Mouse (Mus musculus): ENCODE results near the gene Olfr556. TPM values are rescaled to one million over a fixed set of nuclear protein-coding genes. Genes with fewer than 3 reads are reported as not detected.
"Not testable (repeated sequence)": the region's sequence is repeated elsewhere in the genome, so short reads cannot be mapped to it uniquely, and the experiment has no call there.

Olfr556 gene
- not detected in 2 replicates for polyA plus RNA-seq (2011; ENCODE audit: insufficient read length, low read depth, missing spikeins)

DNA sequence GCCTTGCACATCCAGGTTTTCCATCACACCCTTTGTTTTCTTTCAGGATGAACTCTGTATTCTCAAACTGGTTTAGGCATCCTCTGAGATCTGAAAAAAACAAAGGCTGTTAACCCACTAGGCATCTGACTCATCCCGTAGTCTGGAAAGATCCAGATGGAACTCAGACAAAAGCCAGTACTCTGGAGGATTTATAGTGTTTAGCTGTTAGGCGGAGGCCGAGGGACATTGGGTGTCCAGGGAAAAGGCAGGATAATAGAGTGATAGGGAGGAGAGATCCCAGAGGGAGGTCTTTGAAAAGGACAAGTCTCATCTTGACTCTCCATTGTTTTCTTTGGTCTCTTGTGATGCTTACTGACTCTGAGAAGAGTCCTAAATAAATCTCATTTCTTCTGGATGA lies at the start of gene Olfr556:
Olfr556 (plus strand) TSS at position 301 of the 400 bp plus-strand sequence.
- no peaks in the 10 kb centered on the region for H3K4me1 ChIP-seq (ENCODE audit: control insufficient read depth, insufficient read depth, low read length)
- no peak within 1 kb of the TSS for H3K27ac ChIP-seq (ENCODE audit: insufficient read depth, low read length)
- no peak within 1 kb of the TSS for H3K4me3 ChIP-seq (ENCODE audit: insufficient read depth, low read length)
- no peak for TF ChIP-seq CTCF (IDR thresholded peaks at IDR 0.05; ENCODE audit: borderline replicate concordance, insufficient read depth, low read length)
- no peak for TF ChIP-seq POLR2A (IDR thresholded peaks at IDR 0.05; ENCODE audit: low read depth, low read length)

- TF ChIP-seq POLR2A (IDR thresholded peaks at IDR 0.05; ENCODE audit: low read depth, low read length), result no peak
- no peak for TF ChIP-seq CTCF (IDR thresholded peaks at IDR 0.05; ENCODE audit: borderline replicate concordance, insufficient read depth, low read length)
- Histone ChIP-seq H3K4me1 (ENCODE audit: control insufficient read depth, insufficient read depth, low read length) (no peaks in the 10 kb centered on the region), H3K4me3 (ENCODE audit: insufficient read depth, low read length) (no peak within 1 kb of the TSS), H3K27ac (ENCODE audit: insufficient read depth, low read length) (no peak within 1 kb of the TSS)
Measured at GRCm38 (mm10) chr7:102618118-102618517, 46.6 kb upstream of the Olfr556 start, which contains the start of gene Olfr553. Gene Olfr553 (minus strand): TSS chr7:102618218.

DNA sequence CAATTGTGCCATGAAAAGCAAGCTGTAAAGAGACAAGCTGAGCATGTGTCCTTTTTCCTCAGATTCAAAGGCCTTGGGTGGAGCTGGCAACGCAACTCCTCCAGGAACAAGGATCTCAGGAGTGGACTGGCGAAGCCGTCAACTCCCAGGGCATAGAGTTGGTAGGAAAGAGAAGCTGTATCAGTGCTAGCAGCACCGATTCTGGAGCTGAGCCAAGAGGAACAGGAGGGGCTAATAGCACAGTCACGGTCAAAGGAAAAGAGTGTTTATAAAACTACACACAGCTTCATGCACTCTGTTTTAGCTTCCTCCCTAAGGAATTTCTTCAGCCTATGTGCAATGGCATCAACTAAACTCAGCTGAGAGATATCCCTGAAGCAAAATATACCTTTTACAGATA lies 45.1 kb upstream of the Olfr556 start:
- Histone ChIP-seq H3K4me3 (ENCODE audit: insufficient read depth, low read length) (no peak overlapping the region), H3K4me1 (ENCODE audit: control insufficient read depth, insufficient read depth, low read length) (no peaks in the 10 kb centered on the region), H3K27ac (ENCODE audit: insufficient read depth, low read length) (no peak overlapping the region)
- TF ChIP-seq CTCF (IDR thresholded peaks at IDR 0.05; ENCODE audit: borderline replicate concordance, insufficient read depth, low read length) (no peak), POLR2A (IDR thresholded peaks at IDR 0.05; ENCODE audit: low read depth, low read length) (no peak)

- not testable (repeated sequence) for H3K4me1 ChIP-seq (ENCODE audit: control insufficient read depth, insufficient read depth, low read length); H3K27ac ChIP-seq (ENCODE audit: insufficient read depth, low read length); H3K4me3 ChIP-seq (ENCODE audit: insufficient read depth, low read length)
Measured at GRCm38 (mm10) chr7:102620368-102620767, 44.3 kb upstream of the Olfr556 start.

DNA sequence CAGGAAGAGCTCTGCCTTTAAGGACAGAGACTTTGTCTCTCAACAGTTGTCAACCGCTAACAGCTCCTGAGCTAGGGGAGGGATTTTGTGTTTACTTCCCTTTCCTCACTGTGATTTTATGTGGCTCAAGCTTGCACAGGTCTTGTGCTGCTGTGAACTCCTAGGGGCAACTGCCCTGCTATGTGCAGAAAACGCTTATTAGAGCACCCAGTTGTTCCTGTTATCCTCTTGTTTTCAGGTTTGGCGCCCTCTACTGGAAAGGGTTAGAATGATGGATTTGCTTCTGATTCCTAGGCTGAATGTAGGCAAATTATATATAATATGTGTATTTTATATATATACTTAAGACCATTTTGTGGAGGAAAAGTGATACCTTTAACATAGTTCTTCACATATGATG lies 28.0 kb upstream of the Olfr556 start:
- TF ChIP-seq CTCF (IDR thresholded peaks at IDR 0.05; ENCODE audit: borderline replicate concordance, insufficient read depth, low read length) (no peak), POLR2A (IDR thresholded peaks at IDR 0.05; ENCODE audit: low read depth, low read length) (no peak)
- no peaks in the 10 kb centered on the region for H3K4me1 ChIP-seq (ENCODE audit: control insufficient read depth, insufficient read depth, low read length)
- H3K4me3 ChIP-seq (ENCODE audit: insufficient read depth, low read length), result no peak overlapping the region
- no peak overlapping the region for H3K27ac ChIP-seq (ENCODE audit: insufficient read depth, low read length)

- Histone ChIP-seq H3K4me3 (ENCODE audit: insufficient read depth, low read length) (no peak within 1 kb of the TSS), H3K4me1 (ENCODE audit: control insufficient read depth, insufficient read depth, low read length) (no peaks in the 10 kb centered on the region), H3K27ac (ENCODE audit: insufficient read depth, low read length) (no peak within 1 kb of the TSS)
- no peak for TF ChIP-seq CTCF (IDR thresholded peaks at IDR 0.05; ENCODE audit: borderline replicate concordance, insufficient read depth, low read length)
- no peak for TF ChIP-seq POLR2A (IDR thresholded peaks at IDR 0.05; ENCODE audit: low read depth, low read length)
Measured at GRCm38 (mm10) chr7:102638132-102638531, 26.6 kb upstream of the Olfr556 start, which contains the start of gene Olfr554. Gene Olfr554 (plus strand): TSS chr7:102638432.

GRCm38 (mm10) chr7:102644945-102645344 lies 19.8 kb upstream of the Olfr556 start:
- H3K4me3 ChIP-seq (ENCODE audit: insufficient read depth, low read length); H3K27ac ChIP-seq (ENCODE audit: insufficient read depth, low read length); H3K4me1 ChIP-seq (ENCODE audit: control insufficient read depth, insufficient read depth, low read length): not testable (repeated sequence)

GRCm38 (mm10) chr7:102658523-102658922 lies 6.2 kb upstream of the Olfr556 start, which contains the start of gene Olfr555:
Gene Olfr555 (plus strand): TSS chr7:102658823.
- TF ChIP-seq POLR2A (IDR thresholded peaks at IDR 0.05; ENCODE audit: low read depth, low read length) (no peak), CTCF (IDR thresholded peaks at IDR 0.05; ENCODE audit: borderline replicate concordance, insufficient read depth, low read length) (no peak)
- no peak within 1 kb of the TSS for H3K27ac ChIP-seq (ENCODE audit: insufficient read depth, low read length)
- H3K4me1 ChIP-seq (ENCODE audit: control insufficient read depth, insufficient read depth, low read length), result no peaks in the 10 kb centered on the region
- no peak within 1 kb of the TSS for H3K4me3 ChIP-seq (ENCODE audit: insufficient read depth, low read length)

DNA sequence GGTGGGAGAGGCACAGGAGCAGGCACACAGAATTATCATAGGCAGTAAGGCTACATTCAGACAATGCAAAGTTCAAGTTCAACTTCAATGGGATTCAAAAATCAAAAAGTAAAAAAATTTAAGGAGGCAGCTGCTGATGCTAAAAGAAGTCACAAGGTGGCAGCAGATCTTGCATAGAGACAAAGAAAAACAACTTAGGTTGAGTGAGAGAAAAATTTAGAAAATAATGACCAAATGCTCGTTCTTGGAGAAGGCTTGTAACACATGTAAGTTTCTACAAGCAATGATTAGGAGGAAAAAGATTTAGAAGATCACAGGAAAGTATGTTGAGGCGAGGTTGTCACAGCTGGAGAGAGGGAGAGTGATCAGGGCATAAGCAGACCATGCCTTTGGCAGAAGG lies 679 bp downstream of the Olfr556 start:
- H3K4me3 ChIP-seq (ENCODE audit: insufficient read depth, low read length), result no peak overlapping the region
- H3K4me1 ChIP-seq (ENCODE audit: control insufficient read depth, insufficient read depth, low read length), result no peaks in the 10 kb centered on the region
- TF ChIP-seq CTCF (IDR thresholded peaks at IDR 0.05; ENCODE audit: borderline replicate concordance, insufficient read depth, low read length) (no peak), POLR2A (IDR thresholded peaks at IDR 0.05; ENCODE audit: low read depth, low read length) (no peak)
- H3K27ac ChIP-seq (ENCODE audit: insufficient read depth, low read length), result no peak overlapping the region

DNA sequence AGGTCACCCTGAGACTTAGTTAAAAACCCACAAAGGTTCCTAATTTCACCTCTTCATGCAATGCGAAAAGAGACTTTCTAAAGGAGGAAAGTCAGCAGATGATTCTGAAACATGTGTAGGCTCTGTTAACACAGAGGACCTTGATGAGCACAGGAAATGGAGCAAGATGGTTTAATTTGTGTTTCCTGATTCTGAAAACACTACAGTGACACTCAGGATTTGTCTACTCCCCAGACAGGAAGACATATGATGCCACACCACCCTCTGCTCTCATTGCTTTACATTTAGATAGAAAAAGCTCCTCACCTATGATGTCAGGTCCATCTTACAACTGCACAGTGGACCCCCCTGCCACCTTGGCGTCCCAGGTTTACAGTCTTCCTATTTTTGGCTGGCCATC lies 11.5 kb downstream of the Olfr556 start:
- TF ChIP-seq POLR2A (IDR thresholded peaks at IDR 0.05; ENCODE audit: low read depth, low read length), result no peak
- no peak for TF ChIP-seq CTCF (IDR thresholded peaks at IDR 0.05; ENCODE audit: borderline replicate concordance, insufficient read depth, low read length)
- no peak overlapping the region for H3K27ac ChIP-seq (ENCODE audit: insufficient read depth, low read length)
- H3K4me1 ChIP-seq (ENCODE audit: control insufficient read depth, insufficient read depth, low read length), result no peaks in the 10 kb centered on the region
- no peak overlapping the region for H3K4me3 ChIP-seq (ENCODE audit: insufficient read depth, low read length)

GRCm38 (mm10) chr7:102681916-102682315 lies 17.2 kb downstream of the Olfr556 start:
- H3K4me1 ChIP-seq (ENCODE audit: control insufficient read depth, insufficient read depth, low read length), result no peaks in the 10 kb centered on the region
- TF ChIP-seq POLR2A (IDR thresholded peaks at IDR 0.05; ENCODE audit: low read depth, low read length) (no peak), CTCF (IDR thresholded peaks at IDR 0.05; ENCODE audit: borderline replicate concordance, insufficient read depth, low read length) (no peak)
- H3K4me3 ChIP-seq (ENCODE audit: insufficient read depth, low read length), result no peak overlapping the region
- H3K27ac ChIP-seq (ENCODE audit: insufficient read depth, low read length), result no peak overlapping the region

Measured in embryonic fibroblast, embryonic 13.5 days (primary cell).